Mouse (Mus musculus): ENCODE results near the gene Gm7233.
"Not testable (repeated sequence)": the region's sequence is repeated elsewhere in the genome, so short reads cannot be mapped to it uniquely, and the experiment has no call there.

Gene Gm7233

DNA sequence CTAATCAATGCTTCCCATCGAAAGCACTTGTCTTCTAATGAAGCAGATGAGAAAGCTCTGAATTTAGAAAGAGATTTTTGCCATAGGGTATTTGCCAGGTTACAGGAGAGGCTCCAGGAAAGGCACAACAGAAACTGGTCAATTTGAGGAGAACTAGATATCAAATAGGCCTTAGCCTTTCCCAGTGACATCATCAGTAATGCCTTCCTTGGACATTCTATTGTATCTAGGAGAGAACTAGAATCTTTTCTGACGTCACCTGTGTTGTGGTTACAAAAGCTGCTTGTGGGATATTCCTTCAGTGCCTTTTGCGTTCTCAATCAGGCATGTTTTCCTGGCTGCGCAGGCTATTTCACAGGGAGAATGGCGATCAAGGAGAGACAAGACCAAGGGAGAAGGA lies at the start of gene Gm7233:
Gene Gm7233, plus strand, starts transcription at position 301 of the 400 bp plus-strand sequence.
- not testable (repeated sequence) for DNase-seq (ENCODE audit: low spot score)

- DNase-seq (ENCODE audit: low spot score) = not testable (repeated sequence)
Measured at GRCm38 (mm10) chr14:43167189-43167588, 12.5 kb upstream of the Gm7233 start.

DNA sequence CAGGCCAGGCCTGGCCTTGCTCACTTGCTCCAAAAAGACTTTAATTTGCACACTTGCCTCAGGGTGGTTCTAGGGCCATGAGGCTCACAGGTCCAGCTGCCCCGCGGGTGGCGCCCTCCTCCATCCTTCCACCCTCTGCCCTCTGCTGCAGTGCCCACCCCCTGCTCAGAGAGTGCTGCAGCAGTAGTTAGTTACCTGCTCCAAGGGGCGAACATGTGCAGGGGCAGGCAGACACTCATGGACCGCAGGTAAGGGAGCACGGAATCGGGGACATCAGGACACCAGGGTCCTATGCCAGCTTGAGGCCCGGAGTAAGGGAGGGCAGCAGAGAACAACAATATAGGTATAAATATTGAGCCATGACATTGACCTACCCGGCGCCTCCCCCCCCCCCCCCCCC lies 11.7 kb upstream of the Gm7233 start:
- DNase-seq (ENCODE audit: low spot score) = not testable (repeated sequence)

- not testable (repeated sequence) for DNase-seq (ENCODE audit: low spot score)
Measured at GRCm38 (mm10) chr14:43168573-43169170, 11.0 kb upstream of the Gm7233 start.

DNA sequence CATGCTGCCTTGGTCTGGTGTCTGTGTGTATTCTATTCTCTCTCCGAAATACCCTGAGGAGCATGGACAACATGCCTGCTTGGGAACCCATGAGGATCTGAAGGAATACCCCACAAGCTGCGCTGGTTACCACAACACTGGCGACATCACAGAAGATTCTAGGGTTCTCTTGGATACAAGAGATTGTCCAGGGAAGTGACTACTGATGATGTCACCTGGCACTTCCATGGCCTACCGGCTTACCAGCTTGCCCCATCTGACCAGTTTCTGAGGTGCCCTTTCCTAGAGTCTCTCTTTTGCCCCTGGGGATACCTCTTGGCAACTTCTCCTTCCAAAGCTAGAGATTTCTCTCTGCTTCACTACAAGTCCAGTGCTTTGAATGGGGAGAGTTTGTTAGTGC lies 55.5 kb downstream of the Gm7233 start, which contains the start of gene Gm8122:
Gene Gm8122, minus strand, starts transcription at position 101 of the 400 bp plus-strand sequence.
- DNase-seq (ENCODE audit: low spot score) = not testable (repeated sequence)
